Mouse (Mus musculus) lung, postnatal 14 days (tissue): ENCODE data around the gene Slc9a3r2.

Experiments used
- DNase-seq: peaks from one replicate; pipeline ENCODE4 v3.0.0; 2021

Slc9a3r2 gene

DNA sequence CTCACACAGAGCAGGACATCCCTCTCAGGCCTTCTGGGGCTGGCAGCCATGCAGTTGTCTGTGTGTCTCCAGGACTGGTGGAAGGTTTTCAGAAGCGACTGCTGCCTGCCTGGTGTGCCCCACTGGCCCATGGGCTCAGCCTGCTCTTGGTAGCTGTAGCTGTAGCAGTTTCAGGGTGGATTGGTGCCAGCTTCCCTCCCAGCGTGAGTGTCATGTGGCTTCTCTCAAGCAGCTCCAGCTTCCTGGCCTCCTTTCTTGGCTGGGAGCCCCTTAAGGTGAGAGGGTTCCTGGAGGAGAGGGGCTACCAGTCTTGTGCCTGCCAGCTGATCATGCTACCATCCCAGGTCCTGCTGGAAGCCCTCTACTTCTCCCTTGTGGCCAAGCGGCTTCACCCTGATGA lies 59.2 kb downstream of the Slc9a3r2 start:
- DNase-seq = no peak
